Mouse (Mus musculus) G1E (cell line): ENCODE results near the gene Gas1. TPM values are rescaled to one million over a fixed set of nuclear protein-coding genes. Genes with fewer than 3 reads are reported as not detected.

Experiments used
- ATAC-seq: 2 replicates; pipeline ENCODE4 v1.8.0; 2016; ENCODE audit warnings: mild to moderate bottlenecking; ENCODE audit not compliant: insufficient number of reproducible peaks, poor library complexity, low FRiP score, severe bottlenecking; ENCODE audit errors: extremely low read depth
- DNase-seq: peaks from one replicate; pipeline ENCODE4 v3.0.0; 2012; ENCODE audit warnings: low spot score
- H3K27me3 ChIP-seq: 2 replicates; pipeline ENCODE4 v1.6.1; 2012; ENCODE audit warnings: mild to moderate bottlenecking, low read length, inconsistent platforms; ENCODE audit not compliant: insufficient read depth
- H3K36me3 ChIP-seq: replicated peaks from 2 replicates; pipeline ENCODE3; 2012; ENCODE audit warnings: mild to moderate bottlenecking, inconsistent platforms
- H3K4me1 ChIP-seq: 2 replicates; pipeline ENCODE4 v1.6.1; 2012; ENCODE audit warnings: low read depth, low read length, inconsistent platforms, mixed read lengths; ENCODE audit not compliant: insufficient read depth
- H3K4me3 ChIP-seq: 2 replicates; pipeline ENCODE4 v1.5.1; 2012; ENCODE audit warnings: low read depth, mild to moderate bottlenecking, inconsistent platforms, low read length, moderate library complexity, mixed read lengths
- H3K9me3 ChIP-seq: replicated peaks from 2 replicates; pipeline ENCODE4 v1.6.1; 2012; ENCODE audit warnings: inconsistent platforms
- CTCF ChIP-seq: IDR thresholded peaks from 2 replicates; pipeline ENCODE4 v1.5.1; 2012; ENCODE audit warnings: low read depth, low read length, inconsistent platforms, mixed read lengths
- GATA1 ChIP-seq: IDR thresholded peaks from 2 replicates; pipeline ENCODE4 v1.6.1; 2012; ENCODE audit warnings: borderline replicate concordance, low read length, inconsistent platforms, mixed read lengths
- GATA2 ChIP-seq: IDR thresholded peaks from 2 replicates; pipeline ENCODE4 v1.6.1; 2012; ENCODE audit warnings: low read depth, low read length, inconsistent platforms, borderline replicate concordance
- POLR2AphosphoS5 ChIP-seq: IDR thresholded peaks from 2 replicates; pipeline ENCODE4 v1.6.1; 2012; ENCODE audit warnings: low read depth, low read length, inconsistent platforms; ENCODE audit not compliant: insufficient replicate concordance
- TAL1 ChIP-seq: conservative IDR thresholded peaks from 2 replicates; pipeline ENCODE4 v1.6.1; 2012; ENCODE audit warnings: low read depth, low read length, inconsistent platforms, mixed read lengths
- polyA plus RNA-seq: library from polyadenylated mRNA; stranded (reverse); fragments of >175 nt; gene quantifications from 2 replicates; pipeline ENCODE4 v1.2.3, GENCODE M21; 2012
- total RNA-seq, 2 experiments: library from RNA; stranded (forward) in 1 of 2; stranded (reverse) in 1 of 2; fragments of 200-1000 nt in 1 of 2; fragments of >200 nt in 1 of 2; fragmentation: Nextera tagmentation in 1 of 2; gene quantifications; 2 replicates each; pipeline ENCODE4 v1.2.3; 2014 to 2017

The Gas1 gene
- total and polyA plus RNA-seq, 3 experiments = not detected

DNA sequence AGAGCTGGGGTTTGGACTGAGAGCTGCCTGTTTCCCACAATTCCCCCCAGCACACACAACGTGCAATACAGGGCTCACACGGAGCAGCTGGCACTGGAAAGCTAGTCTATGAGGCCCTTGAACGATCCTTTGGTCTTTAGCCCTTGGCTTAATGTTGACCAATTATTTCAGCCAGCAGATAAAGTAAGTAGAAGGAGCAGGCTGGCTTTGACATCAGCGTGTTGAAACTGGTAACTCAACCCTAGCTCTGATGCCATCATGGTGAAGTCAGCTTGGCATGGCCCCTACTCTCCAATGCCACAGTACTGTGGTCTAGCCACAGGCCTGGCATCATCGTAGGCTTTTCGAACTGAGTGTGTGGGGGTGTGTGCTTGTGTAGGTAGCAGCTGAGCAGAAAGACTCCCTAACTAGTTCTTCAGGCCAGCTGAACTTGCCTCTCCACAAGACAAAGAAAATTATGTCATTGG lies 30.0 kb upstream of the Gas1 start:
- H3K4me3 ChIP-seq = no peak overlapping the region
- no peak for DNase-seq
- no peaks in the 10 kb centered on the region for H3K27me3 ChIP-seq
- H3K9me3 ChIP-seq = peaks cover 52% of the 10 kb centered on the region
- TF ChIP-seq CTCF (no peak), GATA1 (no peak), GATA2 (no peak), POLR2AphosphoS5 (no peak), TAL1 (no peak)
- H3K36me3 ChIP-seq = no peaks in the 10 kb centered on the region
- H3K4me1 ChIP-seq = no peaks in the 10 kb centered on the region
- no peak for ATAC-seq

DNA sequence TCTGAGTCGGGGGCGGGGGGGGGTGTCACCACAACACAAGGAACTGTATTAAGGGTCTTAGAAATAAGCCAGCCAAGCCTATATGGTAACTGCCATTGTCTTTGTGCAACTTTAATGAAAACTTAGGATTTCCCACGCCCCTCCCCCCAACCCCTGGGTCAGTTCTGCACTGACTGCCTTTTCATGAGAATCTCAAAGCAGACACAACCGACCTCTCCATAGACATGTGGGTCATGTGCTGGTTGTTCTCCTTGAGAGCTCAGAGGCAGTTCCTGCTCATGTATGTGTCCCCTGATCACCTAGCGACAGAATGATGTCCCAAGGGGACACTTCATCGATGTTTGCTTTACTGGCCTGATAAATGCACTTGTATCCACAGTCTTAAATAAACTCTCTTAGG lies 27.6 kb upstream of the Gas1 start:
- no peaks in the 10 kb centered on the region for H3K27me3 ChIP-seq
- ATAC-seq (no peak), DNase-seq (no peak)
- TF ChIP-seq CTCF = no peak
- TF ChIP-seq TAL1 = no peak
- TF ChIP-seq GATA2 = no peak
- no peak for TF ChIP-seq GATA1
- no peak for TF ChIP-seq POLR2AphosphoS5
- peaks cover 42% of the 10 kb centered on the region for H3K9me3 ChIP-seq
- H3K4me1 ChIP-seq = no peaks in the 10 kb centered on the region
- H3K4me3 ChIP-seq = no peak overlapping the region
- no peaks in the 10 kb centered on the region for H3K36me3 ChIP-seq

DNA sequence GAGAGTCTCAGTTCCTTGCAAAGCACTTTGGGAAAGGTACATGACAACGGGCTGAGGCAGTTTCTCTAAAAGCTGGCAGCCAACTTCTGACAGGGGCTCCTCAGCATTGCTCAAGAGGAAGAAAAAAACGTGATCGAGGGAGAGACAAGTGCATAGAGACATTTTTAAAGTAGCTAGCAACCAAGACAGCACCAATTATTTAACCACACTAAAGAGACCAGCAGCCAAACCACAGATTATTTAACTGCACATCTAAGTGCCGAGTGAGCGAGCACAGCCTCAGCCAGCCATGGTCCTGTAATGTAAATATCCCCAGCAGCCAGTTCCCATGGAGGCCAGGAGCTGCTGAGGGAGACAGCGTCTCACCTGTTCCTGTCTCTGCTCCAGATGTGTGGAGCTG lies 16.1 kb upstream of the Gas1 start:
- ATAC-seq = no peak
- Histone ChIP-seq H3K4me3 (no peak overlapping the region), H3K9me3 (peaks cover 48% of the 10 kb centered on the region)

DNA sequence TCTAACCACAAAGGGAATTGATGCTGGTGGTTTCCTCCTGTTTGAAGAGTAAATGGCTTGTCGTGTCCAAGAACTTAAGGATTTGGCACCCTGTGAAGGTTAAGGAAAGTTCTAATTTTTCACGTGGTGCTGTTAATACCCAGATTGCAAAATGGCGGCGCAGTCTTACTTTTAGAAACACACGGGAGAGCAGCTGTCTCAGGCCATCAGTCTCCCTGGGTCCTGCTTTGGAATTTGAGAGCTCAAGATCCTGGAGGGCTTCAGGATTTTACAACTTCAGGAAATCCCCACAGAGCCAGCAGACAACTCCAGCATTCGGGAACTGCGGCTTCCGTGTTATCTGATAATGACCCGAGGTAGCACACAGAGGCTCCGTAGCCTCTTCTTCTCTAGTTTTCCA lies 12.8 kb upstream of the Gas1 start:
- TF ChIP-seq GATA1 (no peak), CTCF (no peak), POLR2AphosphoS5 (no peak), TAL1 (no peak), GATA2 (no peak)
- ATAC-seq (no peak), DNase-seq (no peak)
- Histone ChIP-seq H3K27me3 (no peaks in the 10 kb centered on the region), H3K4me1 (no peaks in the 10 kb centered on the region), H3K36me3 (no peaks in the 10 kb centered on the region), H3K9me3 (peaks cover 46% of the 10 kb centered on the region), H3K4me3 (no peak overlapping the region)

More for the DNA sequence above, 16.1 kb upstream of the Gas1 start:
- no peaks in the 10 kb centered on the region for H3K4me1 ChIP-seq
- no peak for TF ChIP-seq CTCF
- TF ChIP-seq POLR2AphosphoS5 = no peak
- no peak for TF ChIP-seq GATA2
- TF ChIP-seq GATA1 = no peak
- TF ChIP-seq TAL1 = no peak
- no peaks in the 10 kb centered on the region for H3K36me3 ChIP-seq
- H3K27me3 ChIP-seq = no peaks in the 10 kb centered on the region
- no peak for DNase-seq

DNA sequence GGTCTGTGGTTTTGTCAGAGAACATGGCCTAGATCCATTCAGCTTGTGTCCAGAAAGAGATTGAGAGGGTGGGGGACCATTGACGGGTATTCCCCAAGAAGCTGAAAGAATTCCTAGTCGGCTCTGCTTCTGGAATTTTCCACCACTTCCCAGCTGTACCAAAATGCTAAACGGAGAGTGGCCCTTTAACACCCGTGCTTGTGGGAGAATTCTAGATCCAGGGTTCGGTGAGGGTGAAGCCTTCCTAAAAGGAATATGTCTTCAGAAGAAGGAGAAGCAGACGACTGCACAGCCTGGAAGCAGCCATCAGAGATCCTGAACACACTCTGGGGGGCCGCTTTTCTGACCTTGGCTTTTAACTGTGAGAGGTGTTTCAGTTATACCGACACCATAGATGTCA lies 11.8 kb upstream of the Gas1 start:
- H3K9me3 ChIP-seq = peaks cover 49% of the 10 kb centered on the region
- ATAC-seq = no peak
- H3K27me3 ChIP-seq = no peaks in the 10 kb centered on the region
- H3K4me3 ChIP-seq = no peak overlapping the region
- H3K4me1 ChIP-seq = no peaks in the 10 kb centered on the region
- DNase-seq = no peak
- TF ChIP-seq TAL1 (no peak), CTCF (no peak), POLR2AphosphoS5 (no peak), GATA2 (no peak), GATA1 (no peak)
- no peaks in the 10 kb centered on the region for H3K36me3 ChIP-seq

DNA sequence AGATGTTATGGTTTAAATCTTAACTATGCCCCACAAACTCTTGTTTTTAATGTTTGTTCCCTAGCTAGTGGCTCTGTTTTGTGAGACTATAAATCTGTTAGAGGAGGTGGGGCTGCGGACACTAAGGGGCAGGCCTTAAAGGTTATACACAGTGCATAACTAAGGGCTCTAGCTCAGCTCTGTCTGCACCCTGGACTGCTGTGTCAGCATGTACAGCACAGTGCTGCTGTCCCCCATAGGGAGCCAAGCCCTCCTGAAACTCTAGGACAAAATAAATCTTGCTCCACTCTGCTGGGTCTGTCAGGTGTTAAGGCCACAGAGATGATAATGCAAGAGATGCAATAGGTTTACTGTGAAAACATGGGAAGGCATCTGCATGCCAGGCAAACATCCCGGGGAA lies 10.1 kb upstream of the Gas1 start:
- Histone ChIP-seq H3K4me1 (no peaks in the 10 kb centered on the region), H3K36me3 (no peaks in the 10 kb centered on the region), H3K27me3 (no peaks in the 10 kb centered on the region), H3K9me3 (peaks cover 44% of the 10 kb centered on the region), H3K4me3 (no peak overlapping the region)
- ATAC-seq = no peak
- no peak for DNase-seq
- TF ChIP-seq TAL1 (no peak), GATA2 (no peak), POLR2AphosphoS5 (no peak), CTCF (no peak), GATA1 (no peak)
